Mouse (Mus musculus) thymus, adult 18-20 months (tissue): ENCODE measurements around the gene Polr3h.

ENCODE experiments used
- DNase-seq, 2 experiments: peaks; one replicate each; pipeline ENCODE4 v3.0.0; 2022; ENCODE audit warnings: mixed read lengths in 2 of 2

Gene Polr3h

DNA sequence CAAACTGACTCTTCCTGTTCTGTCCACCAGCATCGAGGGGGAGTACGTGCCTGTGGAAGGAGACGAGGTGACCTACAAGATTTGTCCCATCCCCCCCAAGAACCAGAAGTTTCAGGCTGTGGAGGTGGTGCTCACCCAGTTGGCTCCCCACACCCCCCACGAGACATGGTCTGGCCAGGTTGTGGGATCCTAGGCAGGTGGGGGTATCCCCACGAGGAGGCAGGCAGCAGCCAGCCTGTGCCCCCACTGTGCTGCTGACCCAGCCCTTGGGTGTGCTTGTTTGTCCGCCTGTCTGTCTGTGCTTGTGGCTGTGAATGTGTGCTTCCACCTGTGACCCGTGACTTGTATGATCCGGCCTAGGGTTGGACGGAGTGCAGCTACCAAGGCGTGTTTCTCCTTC lies 23.0 kb upstream of the Polr3h start:
- no peak for DNase-seq

DNA sequence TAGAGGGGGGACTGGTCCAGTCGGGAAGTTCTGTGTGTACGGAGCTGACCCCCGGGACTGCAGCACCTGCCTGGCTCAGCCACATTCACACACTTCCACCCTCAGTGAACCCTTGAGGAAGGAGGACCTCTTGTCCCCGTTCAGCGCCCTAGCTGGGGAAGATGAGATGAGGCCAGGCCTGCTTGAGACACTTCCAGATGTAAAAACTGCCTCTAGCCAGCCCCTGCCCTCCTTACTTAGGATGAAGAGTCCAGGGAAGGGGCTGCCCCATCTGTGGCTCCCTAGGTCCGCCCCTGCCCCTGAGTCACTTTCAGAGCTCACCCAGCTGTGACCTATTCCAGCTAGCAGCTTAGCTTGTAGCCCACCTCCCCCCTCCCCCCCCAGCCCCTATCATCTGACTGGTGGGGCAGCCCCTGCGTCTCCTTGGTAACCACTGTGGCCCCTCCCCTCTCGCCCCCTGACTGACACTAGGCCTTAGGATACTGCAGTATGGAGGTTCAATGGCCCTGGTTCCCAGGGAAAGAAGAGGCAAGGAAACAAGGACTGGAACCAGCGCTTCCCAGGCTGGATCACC lies 17.2 kb upstream of the Polr3h start:
- no peak for DNase-seq

DNA sequence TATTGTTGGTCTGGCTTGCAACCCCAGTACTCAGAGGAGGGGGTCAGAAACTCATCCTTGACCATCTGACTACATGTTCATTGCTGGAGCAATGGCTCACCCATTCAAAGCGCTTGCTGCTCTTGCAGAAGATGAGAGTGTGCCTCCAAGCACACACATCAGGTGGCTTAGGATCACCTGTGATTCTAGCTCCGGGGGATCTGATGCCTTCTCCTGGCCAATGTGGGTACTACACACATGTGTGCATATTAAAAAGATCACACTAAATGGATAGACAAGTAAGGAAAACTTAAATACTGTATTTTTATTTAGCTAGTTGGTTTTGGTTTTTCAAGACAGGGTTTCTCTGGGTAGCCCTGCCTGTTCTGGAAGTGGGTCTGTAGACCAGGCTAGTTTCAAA lies 15.0 kb upstream of the Polr3h start:
- no peak for DNase-seq

DNA sequence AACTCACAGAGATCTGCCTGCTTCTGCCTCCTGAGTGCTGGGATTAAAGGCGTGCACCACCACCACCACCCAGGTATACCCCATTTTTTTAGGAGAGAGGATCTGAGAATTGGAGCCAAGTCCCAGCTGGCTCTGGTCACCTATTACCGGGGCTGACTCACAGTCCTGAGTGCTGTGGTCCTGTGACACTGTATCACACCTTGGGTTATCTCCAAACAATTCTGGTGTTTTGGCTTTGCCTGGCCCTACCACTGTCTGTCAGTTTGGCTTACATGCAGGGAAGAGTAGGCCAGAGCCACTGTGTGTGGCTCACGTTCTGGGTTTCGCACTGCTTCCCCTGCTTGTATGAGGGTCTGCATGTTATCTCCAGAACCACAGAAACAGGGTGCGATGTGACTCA lies 14.2 kb upstream of the Polr3h start:
- no peak for DNase-seq

DNA sequence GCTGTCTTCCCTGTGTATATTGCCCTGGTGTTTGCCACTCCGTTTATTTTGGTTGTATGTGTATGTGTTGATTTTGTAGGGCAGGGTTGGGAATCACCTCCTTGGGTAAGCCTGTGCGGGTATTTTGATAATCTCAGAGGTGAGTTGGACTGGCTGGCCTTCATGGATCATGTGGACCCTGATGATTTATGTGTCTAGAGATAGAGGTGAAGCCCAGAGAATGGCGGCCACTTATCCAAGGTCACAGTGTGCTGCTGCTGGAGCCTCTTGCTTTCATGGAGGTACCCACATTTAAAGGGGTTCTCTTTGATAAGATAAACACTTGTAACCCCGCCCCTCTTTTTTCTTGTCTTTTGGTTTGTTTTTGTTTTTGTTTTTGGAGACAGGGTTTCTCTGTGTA lies 13.7 kb upstream of the Polr3h start:
- DNase-seq: no peak

DNA sequence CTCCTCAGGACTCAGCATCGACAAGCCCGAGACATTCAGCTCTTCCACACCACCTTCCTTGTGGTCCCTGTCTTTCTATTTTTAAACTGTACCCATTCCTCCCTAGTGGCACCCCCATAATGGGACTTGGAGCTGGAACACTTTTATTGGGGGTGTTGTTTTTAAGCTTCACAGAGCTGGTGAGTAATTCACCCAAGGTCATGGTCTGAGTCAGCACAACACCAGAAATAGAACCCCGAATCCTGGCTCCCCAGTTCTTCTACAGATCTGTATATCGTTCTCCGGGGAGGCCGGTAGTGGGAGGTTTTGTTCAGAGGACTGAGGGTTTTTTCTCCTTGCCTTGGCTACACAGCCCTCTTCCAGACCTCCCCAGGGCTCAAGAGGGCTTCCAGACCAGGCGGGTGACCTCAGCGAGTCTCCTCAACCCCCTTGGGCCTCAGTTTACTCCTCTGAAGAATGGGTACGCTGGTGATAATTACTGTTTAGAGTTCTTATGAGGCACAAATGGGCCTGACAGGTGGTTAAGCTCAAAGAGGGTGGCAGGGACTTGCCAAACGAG lies 13.2 kb upstream of the Polr3h start:
- DNase-seq: no peak

DNA sequence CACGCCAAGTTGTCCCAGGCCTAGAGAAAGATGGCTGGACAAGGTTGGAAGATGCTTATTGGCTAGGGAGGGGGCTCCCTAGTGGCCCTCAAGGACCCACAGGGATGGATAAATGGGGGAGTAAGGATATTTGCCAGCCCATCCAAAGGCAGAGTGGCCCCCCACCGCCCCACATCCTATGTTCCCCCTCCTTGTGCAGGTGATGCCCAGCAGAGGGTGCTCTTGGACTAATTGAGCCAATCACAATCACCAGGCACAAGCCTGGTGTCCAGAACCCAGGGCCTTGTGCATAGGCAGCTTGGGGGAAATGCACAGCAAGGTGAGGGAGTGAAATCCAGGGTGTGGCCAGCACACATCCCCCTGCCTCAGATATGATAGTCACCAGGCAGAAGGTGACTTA lies 12.2 kb upstream of the Polr3h start:
- no peak for DNase-seq

DNA sequence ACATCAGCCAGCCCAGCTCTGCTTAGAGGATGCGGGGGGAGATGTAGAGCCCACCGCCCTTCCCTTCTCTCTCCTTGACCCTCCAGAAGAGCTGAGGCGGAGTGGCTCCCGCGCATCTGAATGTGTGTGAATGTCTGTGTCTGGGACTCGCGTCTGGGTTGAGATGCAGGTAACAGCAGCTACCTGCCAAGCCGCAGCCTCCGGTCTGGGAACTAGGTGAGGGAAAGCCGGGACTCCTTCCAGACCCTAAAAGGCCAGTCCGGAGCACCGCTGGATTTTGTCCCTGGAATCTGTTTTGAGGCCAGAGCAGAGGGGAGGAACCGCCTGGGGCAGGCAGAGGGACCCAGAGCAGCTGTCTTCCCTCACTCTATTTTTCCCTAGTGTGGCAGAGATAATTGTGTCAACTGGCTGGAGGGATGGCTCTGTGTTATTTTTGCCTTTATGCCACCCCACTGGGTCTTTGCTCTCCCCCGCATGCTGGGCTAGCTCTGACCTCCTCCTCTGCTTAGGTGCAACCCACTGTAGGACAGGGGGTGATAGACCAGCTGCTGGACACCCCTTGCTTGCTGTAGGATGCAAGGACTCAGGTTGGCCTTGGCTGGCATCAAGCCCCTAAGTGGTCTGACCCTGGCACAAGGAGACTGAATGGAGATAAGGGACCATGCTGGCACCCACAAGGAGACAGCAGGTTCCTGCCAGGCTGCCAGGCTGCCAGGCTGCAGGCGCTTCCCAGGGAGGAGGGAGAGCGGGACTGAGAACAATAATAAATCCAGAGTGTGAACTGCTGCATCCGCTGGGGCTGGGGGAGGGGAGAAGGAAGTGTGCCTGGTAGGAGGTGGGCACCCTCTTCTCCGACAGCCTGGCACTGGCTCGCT lies 11.3 kb upstream of the Polr3h start:
- DNase-seq: no peak

DNA sequence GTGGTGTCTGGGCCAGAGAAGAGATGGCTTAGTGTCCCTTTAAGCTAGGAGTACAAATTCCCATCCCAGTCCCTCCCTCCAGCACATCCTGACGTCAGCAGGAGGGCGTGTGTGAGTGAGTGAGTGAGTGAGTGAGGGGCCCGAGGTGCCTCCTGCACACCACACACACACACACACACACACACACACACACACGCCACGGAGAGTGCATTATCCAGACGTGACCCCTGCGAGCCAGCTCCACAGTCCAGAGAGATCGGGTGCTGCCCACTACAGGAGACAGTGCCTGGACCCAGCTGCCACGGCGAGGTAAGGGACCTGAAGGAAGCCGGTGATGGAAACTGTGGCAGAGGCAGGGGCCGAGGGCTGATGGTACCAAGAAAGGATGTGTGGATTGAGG lies 10.6 kb upstream of the Polr3h start, which contains the start of gene Csdc2:
Csdc2 (plus strand) TSS at position 81 of the 400 bp plus-strand sequence.
- DNase-seq: no peak

DNA sequence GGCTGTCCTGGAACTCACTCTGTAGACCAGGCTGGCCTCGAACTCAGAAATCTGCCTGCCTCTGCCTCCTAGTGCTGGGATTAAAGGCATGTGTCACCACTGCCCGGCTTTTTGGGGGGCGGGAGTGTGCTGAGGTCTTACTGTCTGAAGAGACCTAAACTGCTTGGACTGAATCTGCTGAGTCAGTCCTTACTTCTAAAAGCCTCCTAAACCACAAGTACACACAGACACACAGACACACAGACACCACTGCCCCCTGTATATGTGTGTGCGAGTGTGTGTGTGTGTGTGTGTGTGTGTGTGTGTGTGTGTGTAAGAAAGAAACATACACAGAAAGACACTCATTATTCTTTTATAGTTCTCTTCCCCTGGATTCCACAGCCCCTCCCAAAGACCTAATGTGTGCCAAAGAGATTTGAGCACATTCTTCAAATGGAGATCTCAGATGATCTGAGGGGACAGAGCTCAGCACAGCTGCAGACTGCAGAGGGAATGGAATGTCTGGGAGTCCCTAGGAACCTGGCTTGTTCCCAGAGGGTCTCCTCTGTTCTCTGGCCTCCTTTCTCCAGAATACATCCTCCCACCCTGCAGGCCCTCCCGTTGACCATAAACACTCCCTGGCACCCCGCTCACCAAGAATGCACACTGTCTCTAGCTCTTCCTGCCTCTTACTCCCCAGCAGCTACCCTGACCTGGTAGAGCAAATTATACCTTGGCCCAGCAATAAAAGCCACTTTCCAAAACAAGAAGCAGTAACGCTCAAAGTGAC lies 10.0 kb upstream of the Polr3h start:
- DNase-seq: no peak

DNA sequence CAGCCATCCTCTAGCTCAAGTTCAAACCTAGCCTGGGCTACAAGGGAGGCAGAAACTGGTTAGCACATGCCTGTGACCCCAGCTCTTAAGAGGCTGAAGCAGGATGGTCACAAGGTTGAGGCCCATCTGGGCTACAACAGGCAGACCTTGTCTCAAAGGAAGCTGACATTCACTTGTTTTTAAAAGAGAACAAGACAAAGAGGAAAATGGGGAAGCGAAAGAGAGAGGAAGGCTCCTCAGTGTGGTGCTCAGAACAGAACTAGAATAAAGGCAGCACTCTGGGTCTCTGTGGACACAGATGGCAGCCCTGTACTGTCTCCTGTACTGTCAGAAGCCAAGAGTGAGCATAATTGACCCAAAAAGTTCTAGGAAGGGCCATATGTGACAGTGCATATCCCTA lies 7.9 kb upstream of the Polr3h start:
- no peak for DNase-seq

DNA sequence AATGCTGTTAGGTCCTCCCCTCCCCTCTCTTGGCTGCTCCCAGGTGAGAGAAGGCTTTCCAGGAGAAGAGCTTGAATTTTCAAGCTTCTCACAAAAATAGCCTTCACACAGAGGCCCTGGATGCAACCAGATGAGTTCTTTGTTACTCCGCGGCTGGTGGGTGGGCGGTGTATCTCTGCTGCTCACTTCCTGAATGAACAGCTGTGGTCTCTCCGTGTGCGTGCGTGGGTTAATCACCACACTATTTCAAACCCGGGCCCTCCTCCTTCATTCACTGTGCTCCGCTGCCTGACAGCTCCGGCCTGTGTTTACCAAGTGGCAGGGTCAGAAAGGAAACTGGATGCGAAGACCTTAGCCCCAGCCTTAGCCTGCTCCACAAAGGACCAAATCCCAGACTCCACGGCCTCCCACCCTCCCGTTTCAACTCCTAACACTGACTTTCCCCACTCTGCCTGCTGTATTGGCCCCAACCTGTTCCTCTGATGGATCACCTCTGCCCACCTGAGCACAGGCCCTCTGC lies 7.0 kb upstream of the Polr3h start:
- peak; percentile 36 to 46 for DNase-seq

DNA sequence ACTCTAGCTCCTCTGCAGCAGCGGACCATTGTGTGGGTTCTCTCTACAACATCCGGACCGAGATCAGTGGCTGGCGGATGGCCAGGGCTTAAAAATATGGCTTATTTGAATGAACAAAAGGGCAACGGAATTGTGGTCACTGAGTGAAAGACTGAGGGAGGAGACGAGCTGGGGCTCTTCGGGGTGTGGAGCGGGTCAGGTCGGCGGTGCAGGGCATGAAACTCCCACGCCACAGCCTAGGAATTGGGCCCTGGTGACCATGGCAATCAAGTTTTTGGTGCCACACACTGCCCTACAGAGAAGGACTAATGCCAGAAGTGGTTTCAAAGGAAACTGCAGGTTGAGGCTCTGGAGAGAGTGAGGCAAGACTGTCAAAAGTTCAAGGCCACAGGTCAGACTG lies 2.2 kb upstream of the Polr3h start:
- no peak for DNase-seq

DNA sequence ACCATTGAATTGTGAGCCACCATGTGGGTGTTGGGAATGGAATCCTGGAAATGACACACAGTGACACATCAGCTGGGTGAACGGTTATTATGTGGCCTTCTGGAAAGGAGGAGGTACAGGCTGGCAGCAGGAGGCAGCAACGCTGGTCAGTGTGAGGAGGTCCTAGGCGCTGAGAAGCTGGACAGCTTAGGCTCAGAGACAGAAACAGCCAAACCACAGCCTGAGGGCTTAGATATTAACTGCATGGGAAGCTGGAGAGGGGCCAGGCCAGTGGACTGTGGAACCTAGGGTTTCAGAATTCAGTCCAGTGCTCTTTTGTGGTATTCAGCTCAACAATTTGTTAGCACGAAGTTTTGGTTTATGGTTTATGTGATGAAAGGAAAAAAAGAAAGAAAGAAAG lies 1.7 kb upstream of the Polr3h start:
- no peak for DNase-seq

DNA sequence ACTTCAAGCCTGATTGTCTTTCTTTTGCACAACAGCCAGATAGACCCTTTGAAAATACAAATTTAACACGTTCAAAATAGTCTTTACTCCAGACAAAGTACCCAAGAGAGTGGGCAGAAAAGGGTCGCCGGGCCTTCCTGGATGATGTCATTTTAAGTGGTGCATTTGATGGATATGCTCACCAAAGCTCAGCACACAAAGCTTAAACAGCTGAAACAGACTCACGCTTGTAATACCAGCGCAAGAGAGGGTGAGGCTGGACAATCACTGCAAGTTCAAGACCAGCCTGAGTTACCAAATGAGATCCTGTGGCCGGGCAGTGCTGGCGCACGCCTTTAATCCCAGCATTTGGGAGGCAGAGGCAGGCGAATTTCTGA lies 394 bp upstream of the Polr3h start:
- DNase-seq: no peak

DNA sequence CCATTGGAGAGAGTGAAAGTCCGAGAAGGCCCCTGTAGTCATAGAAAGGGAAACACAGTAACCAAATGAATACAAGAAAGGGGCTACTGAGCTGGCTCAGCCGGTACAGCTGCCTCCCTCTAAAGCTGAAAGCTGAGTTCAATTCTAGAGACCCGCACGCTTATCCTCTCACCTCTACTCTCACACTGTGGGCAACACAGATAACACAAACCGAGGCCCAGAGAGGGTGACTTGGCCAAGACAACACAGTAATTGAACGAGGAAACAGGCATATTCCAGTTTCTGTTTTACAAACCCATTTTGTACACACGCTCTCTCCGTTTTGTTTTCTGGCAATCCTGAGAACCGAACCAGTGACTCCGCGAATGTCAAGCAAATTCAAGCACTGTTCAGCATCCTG lies 1.1 kb downstream of the Polr3h start:
- no peak for DNase-seq

DNA sequence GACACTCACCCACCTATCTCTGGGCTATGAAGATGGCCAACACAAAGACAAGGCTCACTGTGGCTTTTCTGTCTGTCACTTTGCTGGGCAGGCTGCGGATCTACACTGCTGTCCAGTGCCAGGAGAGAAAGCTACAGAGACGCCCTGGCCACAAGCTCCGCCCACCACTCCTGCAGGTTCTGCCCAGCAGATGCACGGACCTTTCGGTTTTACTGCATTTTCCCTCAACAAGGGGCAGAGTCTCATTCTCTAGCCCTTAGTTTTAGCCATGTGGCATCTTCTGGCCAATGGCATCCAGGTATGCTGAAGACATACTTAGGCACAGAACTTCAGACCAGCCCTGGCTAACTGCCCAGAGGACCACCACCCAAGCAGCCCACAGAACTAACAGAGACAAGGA lies 4.8 kb downstream of the Polr3h start:
- no peak for DNase-seq

DNA sequence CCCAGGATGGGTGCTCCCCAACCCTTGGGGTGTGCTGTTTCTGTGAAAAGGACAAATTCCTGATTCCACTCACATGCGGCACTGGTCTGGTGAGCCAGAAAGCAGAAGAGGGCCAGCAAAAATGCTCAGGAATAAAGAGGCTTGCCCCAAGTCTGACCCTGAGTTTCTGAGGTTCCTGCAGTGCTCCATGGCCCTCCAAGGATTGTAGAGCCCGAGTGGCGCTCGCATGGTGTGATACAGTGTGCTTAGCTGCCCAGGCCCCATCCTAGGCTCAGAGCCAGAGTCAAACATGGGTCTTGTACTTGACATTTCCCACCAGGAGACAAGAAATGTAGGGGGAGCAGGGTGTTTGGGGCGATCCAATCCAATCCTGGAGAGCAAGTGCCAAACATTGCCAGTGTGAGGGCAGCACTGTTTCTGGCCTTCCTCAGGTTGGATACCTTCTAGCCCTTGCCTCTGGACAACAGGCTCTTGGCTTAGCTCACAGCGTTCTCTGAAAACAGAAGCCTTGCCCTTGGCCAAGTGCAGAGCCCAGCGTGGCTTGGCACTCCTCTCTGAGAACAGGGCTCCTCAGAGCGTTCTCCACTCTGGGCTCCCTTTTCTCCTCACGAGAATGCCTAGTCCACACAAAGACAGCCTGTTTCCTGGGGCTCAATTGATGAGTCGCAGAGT lies 5.4 kb downstream of the Polr3h start:
- no peak for DNase-seq

DNA sequence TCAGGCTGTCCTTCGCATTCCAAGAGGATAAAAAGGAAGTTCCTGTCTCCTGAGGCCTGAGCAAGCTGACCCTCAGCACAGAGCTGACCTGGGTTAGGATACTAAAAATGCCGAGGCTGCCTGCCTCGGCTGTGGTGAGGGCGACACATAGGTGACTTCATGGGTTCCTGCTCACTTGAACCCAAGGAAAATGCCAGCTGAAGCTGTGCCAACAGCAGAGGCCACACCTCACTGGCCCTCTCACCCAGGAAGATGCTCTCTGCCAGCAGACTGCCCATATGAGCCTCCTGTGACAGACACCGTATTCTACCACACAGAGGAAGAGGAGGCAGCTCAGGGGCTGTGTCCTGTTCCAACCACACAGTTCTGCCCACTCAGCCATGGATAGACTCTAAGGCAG lies 7.0 kb downstream of the Polr3h start:
- DNase-seq: no peak

DNA sequence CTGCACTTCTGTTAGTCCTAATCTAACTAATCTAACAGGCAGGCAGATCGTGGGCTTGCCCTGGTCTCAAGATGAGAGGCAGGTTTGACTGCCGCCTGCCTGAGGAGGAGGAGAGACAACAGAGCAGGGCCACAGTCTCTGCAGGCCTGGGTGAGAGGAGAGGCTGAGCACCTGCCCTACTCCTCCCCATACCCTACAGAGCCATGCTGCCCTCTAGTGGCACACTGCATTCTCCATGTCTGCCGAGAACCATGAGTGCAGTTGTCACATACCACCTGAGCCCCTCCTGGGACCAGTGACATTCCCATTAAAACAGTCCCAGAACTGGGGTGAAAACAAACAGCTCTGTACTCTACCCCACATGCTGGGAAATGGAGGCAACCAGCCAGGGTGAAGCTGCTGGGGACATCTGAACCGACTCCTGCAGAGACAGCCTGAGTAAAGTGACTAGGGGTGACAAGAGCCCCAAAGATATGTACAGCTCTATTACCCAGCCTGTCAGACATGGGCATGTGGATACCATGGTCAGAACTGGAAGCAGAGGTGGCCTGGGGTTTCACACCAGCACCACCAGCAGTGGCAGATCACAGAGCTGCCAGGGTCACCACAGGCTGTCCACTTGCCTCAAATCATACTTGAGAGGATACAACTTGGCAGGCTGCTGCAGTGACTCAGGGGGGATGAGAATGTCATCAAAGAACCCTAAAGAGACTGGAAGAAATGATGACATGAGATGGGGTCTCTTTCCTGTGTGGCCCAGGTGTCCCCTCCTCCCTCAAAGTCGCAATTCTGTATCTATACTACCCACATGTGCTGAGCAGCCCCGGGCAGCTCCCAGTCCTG lies 8.2 kb downstream of the Polr3h start:
- DNase-seq: peak; percentile 45 to 58

DNA sequence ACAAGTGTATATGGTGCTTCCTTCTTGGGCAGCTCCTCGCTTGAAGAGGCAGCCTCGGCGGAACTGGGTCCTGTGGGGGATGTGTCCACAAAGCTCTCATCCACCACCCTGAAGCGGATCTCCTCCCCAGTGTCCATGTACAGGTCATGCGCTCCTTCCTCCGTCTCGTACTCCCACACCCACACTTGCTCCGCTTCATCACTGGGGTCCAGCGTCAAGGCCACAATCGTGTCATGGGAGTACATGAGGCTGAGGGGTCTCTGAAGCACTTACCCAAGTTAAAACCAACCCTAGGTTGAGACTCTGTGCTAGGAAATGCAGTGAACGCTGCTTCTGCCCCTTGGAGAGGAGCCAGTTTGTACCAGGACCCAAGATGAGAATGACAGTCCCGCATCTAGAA lies 8.8 kb downstream of the Polr3h start:
- DNase-seq: no peak

DNA sequence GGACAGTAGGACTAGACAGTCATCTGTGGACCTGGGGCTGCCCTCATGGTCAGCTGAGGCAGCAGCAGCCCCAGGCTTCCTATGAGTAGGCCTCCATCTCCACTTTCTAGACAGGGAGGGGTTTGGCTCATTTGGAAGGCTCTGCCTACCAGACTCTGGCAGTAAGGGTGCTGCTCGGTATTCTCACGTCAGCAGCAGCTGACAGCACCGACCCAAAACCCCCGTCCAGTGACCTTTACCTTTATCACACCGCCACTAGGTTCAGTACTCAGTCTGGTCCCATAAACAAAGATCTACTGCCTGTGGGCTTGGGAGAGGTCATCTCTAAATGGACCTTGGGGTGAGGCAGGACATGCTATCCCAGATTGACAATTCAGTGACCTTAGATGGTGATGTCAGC lies 10.4 kb downstream of the Polr3h start:
- no peak for DNase-seq
